21 mouse cellular contexts compared by ENCODE assay signal in genomic region chr7:125945915-125946314, GRCm38 (mm10).
DNase-seq lines count a peak whose midpoint lies in the region; ATAC-seq and TF ChIP-seq lines count a peak whose summit lies in the region.
"Had no signal": no experiment of that assay in that cellular context is flagged by ENCODE, and none has a peak within 500 bp of the region (broad histone marks: within the 10 kb centered on the region; RNA-seq: fewer than 3 reads in every experiment).

No protein-coding gene starts in this region.

- peak; percentile 74; the same call in 1 of the 2 replicates for ATAC-seq in heart, embryonic 15.5 days (replicated peaks; ENCODE audit: insufficient number of reproducible peaks, insufficient read depth, low FRiP score, low read depth)
- ATAC-seq in Patski: no peak
- peak; percentile 91 for ATAC-seq in lung, postnatal 0 days
- ATAC-seq in granulocyte monocyte progenitor cell, adult 5-6 weeks (replicated peaks; ENCODE audit: poor library complexity, severe bottlenecking): no peak
- no peak for ATAC-seq in kidney, embryonic 15.5 days (replicated peaks; ENCODE audit: low FRiP score)
- ATAC-seq: forebrain, embryonic 14.5 days; hindbrain, embryonic 16.5 days had no signal

- no peaks in the 10 kb centered on the region for H3K9me3 ChIP-seq in heart, embryonic 15.5 days (replicated peaks)
- H3K9me3 ChIP-seq in lung, postnatal 0 days (ENCODE audit: low read length): no peaks in the 10 kb centered on the region
- no peaks in the 10 kb centered on the region for H3K9me3 ChIP-seq in kidney, embryonic 15.5 days (replicated peaks)
- H3K9me3 ChIP-seq: limb, embryonic 10.5 days; neural tube, embryonic 12.5 days had no signal

- H3K4me1 ChIP-seq in heart, embryonic 15.5 days (replicated peaks): peaks cover 22% of the 10 kb centered on the region
- no peaks in the 10 kb centered on the region for H3K4me1 ChIP-seq in lung, postnatal 0 days (ENCODE audit: insufficient read depth, low read depth, low read length)
- H3K4me1 ChIP-seq in kidney, embryonic 15.5 days: no peaks in the 10 kb centered on the region
- H3K4me1 ChIP-seq: neural tube, embryonic 12.5 days had no signal

- H3K9ac ChIP-seq in heart, embryonic 15.5 days: no peak overlapping the region
- H3K9ac ChIP-seq in lung, postnatal 0 days (replicated peaks; ENCODE audit: low read depth): no peak overlapping the region
- no peak overlapping the region for H3K9ac ChIP-seq in kidney, embryonic 15.5 days
- H3K9ac ChIP-seq: neural tube, embryonic 12.5 days had no signal

- CTCF ChIA-PET in Patski (lab: Charles Lee): no interaction called here

- TF ChIP-seq EP300 in lung, postnatal 0 days (IDR thresholded peaks at IDR 0.05): no peak

- DNase-seq in heart, postnatal 36 days: no peak
- DNase-seq in 3T3-L1 (ENCODE audit: low read depth, low spot score): peak; percentile 3
- peak; percentile 2 for DNase-seq in Patski (ENCODE audit: low read depth, low spot score)
- peak; percentile 58 for DNase-seq in lung, postnatal 0 days (ENCODE audit: low spot score)
- DNase-seq: adrenal gland, adult 2 months; cerebellum, postnatal 10 days; embryo, embryonic 11 days; kidney, adult 11 months; kidney, postnatal 10 days; right cerebral cortex, postnatal 14 days; thymus, postnatal 36 days had no signal

- no peak overlapping the region for H3K4me2 ChIP-seq in heart, embryonic 15.5 days
- no peak overlapping the region for H3K4me2 ChIP-seq in lung, postnatal 0 days (replicated peaks; ENCODE audit: low read depth, low read length)
- H3K4me2 ChIP-seq in kidney, embryonic 15.5 days: no peak overlapping the region
- H3K4me2 ChIP-seq: liver, embryonic 11.5 days; midbrain, embryonic 11.5 days; neural tube, embryonic 12.5 days had no signal

- H3K27ac ChIP-seq in heart, embryonic 15.5 days: peak overlapping the region; percentile 66
- H3K27ac ChIP-seq in lung, postnatal 0 days (ENCODE audit: low read length): no peak overlapping the region
- H3K27ac ChIP-seq in kidney, embryonic 15.5 days: no peak overlapping the region
- H3K27ac ChIP-seq: limb, embryonic 10.5 days; macrophage; neural tube, embryonic 12.5 days had no signal

- intact Hi-C loops in heart, postnatal 36 days (cut with DNase I): no loop called here

- 40% methylated on average over 8 of the region's 8 CpGs for WGBS in heart, embryonic 15.5 days
- WGBS in lung, postnatal 0 days: 46% methylated on average over 8 of the region's 8 CpGs
- 84% methylated on average over 8 of the region's 8 CpGs for whole genome bisulfite sequencing in kidney, embryonic 15.5 days

- no peak for TF ChIP-seq CTCF in Patski (IDR thresholded peaks at IDR 0.05)
- no peak for TF ChIP-seq CTCF in lung, postnatal 0 days (IDR thresholded peaks at IDR 0.05)

- POLR2A ChIA-PET in Patski (lab: Charles Lee): no interaction called here

- H3K36me3 ChIP-seq in heart, embryonic 15.5 days: no peaks in the 10 kb centered on the region
- H3K36me3 ChIP-seq in lung, postnatal 0 days (ENCODE audit: insufficient read depth, low read length): no peaks in the 10 kb centered on the region
- H3K36me3 ChIP-seq in kidney, embryonic 15.5 days: no peaks in the 10 kb centered on the region
- H3K36me3 ChIP-seq: limb, embryonic 10.5 days; neural tube, embryonic 12.5 days had no signal

- no peak overlapping the region for H3K4me3 ChIP-seq in heart, embryonic 15.5 days
- H3K4me3 ChIP-seq in lung, postnatal 0 days (ENCODE audit: low read depth, low read length): no peak overlapping the region
- no peak overlapping the region for H3K4me3 ChIP-seq in kidney, embryonic 15.5 days (replicated peaks)
- H3K4me3 ChIP-seq: limb, embryonic 10.5 days; neural tube, embryonic 12.5 days had no signal

- in situ Hi-C loops in Patski (cut with MboI; ENCODE audit: low pct_unique_long_range_greater_than_20kb): no loop called here

- no peaks in the 10 kb centered on the region for H3K27me3 ChIP-seq in heart, embryonic 15.5 days
- no peaks in the 10 kb centered on the region for H3K27me3 ChIP-seq in Patski
- no peaks in the 10 kb centered on the region for H3K27me3 ChIP-seq in lung, postnatal 0 days (replicated peaks; ENCODE audit: insufficient read depth, low read length)
- H3K27me3 ChIP-seq in kidney, embryonic 15.5 days: no peaks in the 10 kb centered on the region
- H3K27me3 ChIP-seq: neural tube, embryonic 12.5 days had no signal

Comparison
In these comparisons a context has a peak if more than half of its experiments do, and no peak if none do; other contexts are left out.
1. ATAC-seq: peak in heart, embryonic 15.5 days (single experiment) and lung, postnatal 0 days (single experiment); none in Patski (single experiment), granulocyte monocyte progenitor cell, adult 5-6 weeks (single experiment) and kidney, embryonic 15.5 days (single experiment).
2. DNase-seq: peak in 3T3-L1 (single experiment), Patski (single experiment) and lung, postnatal 0 days (single experiment); none in heart, postnatal 36 days (0 of 2).